Comparison of ENCODE assay signal across 8 mouse cellular contexts in genomic region chr10:80398719-80399190, GRCm38 (mm10). TPM values are rescaled to one million over a fixed set of nuclear protein-coding genes. Genes with fewer than 3 reads are reported as not detected.
A peak's percentile ranks its signal among the peaks of the same experiment; 100 is the strongest.
DNase-seq lines count a peak whose midpoint lies in the region; TF ChIP-seq lines count a peak whose summit lies in the region.

No protein-coding gene starts in this region.

- H3K4me1 ChIP-seq in megakaryocyte, embryonic 14.5 days, result peaks cover 75% of the 10 kb centered on the region

- H3K27me3 ChIP-seq in megakaryocyte, embryonic 14.5 days (replicated peaks), result no peaks in the 10 kb centered on the region

- TF ChIP-seq CTCF in gastrocnemius, adult 2 months (IDR thresholded peaks at IDR 0.05), result peak; percentile 30; the same call in 1 of the 2 replicates

- peak; percentile 98 for DNase-seq in WW6 (ENCODE audit: low read depth, low spot score)
- DNase-seq in cerebellum, postnatal 4 days (ENCODE audit: low spot score in 2 of 2), result peak; percentile 97 to 99
- peak; percentile 99 for DNase-seq in gastrocnemius, adult 2 months
- DNase-seq in hindlimb bud, embryonic 11.5 days (ENCODE audit: extremely low spot score, low read depth, low spot score), result peak; percentile 94
- peak; percentile 94 to 97 for DNase-seq in left cerebral cortex, adult 8-10 months (ENCODE audit: low spot score in 2 of 2)
- DNase-seq in right cerebral cortex, postnatal 10 days (ENCODE audit: low spot score in 2 of 2), result peak; percentile 99
- DNase-seq in urinary bladder, postnatal 25 days (ENCODE audit: low spot score), result peak; percentile 98

- peak overlapping the region; percentile 100 for H3K27ac ChIP-seq in gastrocnemius, adult 2 months

- H3K36me3 ChIP-seq in megakaryocyte, embryonic 14.5 days (replicated peaks; ENCODE audit: low read length), result peaks cover 66% of the 10 kb centered on the region

- 0 out of 2 replicates have a peak, but pooled peaks cover 5% of the 10 kb centered on the region for H3K9me3 ChIP-seq in megakaryocyte, embryonic 14.5 days

- intact Hi-C loops in gastrocnemius, adult 2 months (cut with DNase I), result no loop called here

- peak overlapping the region; percentile 79 for H3K4me3 ChIP-seq in gastrocnemius, adult 2 months
- peak overlapping the region; percentile 91 for H3K4me3 ChIP-seq in megakaryocyte, embryonic 14.5 days (replicated peaks)

RNA-seq across cellular contexts. Expression of gene Mbd3, which starts 0.6 kb away (rescaled TPM):
- 100 to 1,000 TPM; 105 to 116 TPM for total RNA-seq in gastrocnemius, adult 2 months (2021)
- total RNA-seq in left cerebral cortex, adult 8-10 months (2022), result 100 to 1,000 TPM; 146 to 152 (median 149) TPM
- polyA plus RNA-seq in megakaryocyte, embryonic 14.5 days (2012; ENCODE audit: insufficient read depth, low replicate concordance), result 199 and 247 TPM in 2 replicates

RNA-seq across cellular contexts. Expression of gene Uqcr11, which starts 7.9 kb away (rescaled TPM):
- total RNA-seq in gastrocnemius, adult 2 months (2021), result 1,000 to 10,000 TPM in 1 of 2 experiments, 100 to 1,000 TPM in 1; 776 to 1,068 TPM
- 100 to 1,000 TPM; 332 to 408 (median 366) TPM for total RNA-seq in left cerebral cortex, adult 8-10 months (2022)
- 441 and 1,591 TPM in 2 replicates for polyA plus RNA-seq in megakaryocyte, embryonic 14.5 days (2012; ENCODE audit: insufficient read depth, low replicate concordance)

RNA-seq across cellular contexts. Expression of gene Mex3d, which starts 11.3 kb away (rescaled TPM):
- total RNA-seq in gastrocnemius, adult 2 months (2021), result 1 to 10 TPM; 4.7 to 5.1 TPM
- 10 to 100 TPM; 18.9 to 20.3 (median 19.6) TPM for total RNA-seq in left cerebral cortex, adult 8-10 months (2022)
- 17.2 and 29.0 TPM in 2 replicates for polyA plus RNA-seq in megakaryocyte, embryonic 14.5 days (2012; ENCODE audit: insufficient read depth, low replicate concordance)

RNA-seq across cellular contexts. Expression of gene Tcf3, which starts 34.7 kb away (rescaled TPM):
- 10 to 100 TPM; 11.1 to 12.0 TPM for total RNA-seq in gastrocnemius, adult 2 months (2021)
- 10 to 100 TPM; 27.7 to 32.6 (median 31.4) TPM for total RNA-seq in left cerebral cortex, adult 8-10 months (2022)
- polyA plus RNA-seq in megakaryocyte, embryonic 14.5 days (2012; ENCODE audit: insufficient read depth, low replicate concordance), result 168 and 304 TPM in 2 replicates

RNA-seq across cellular contexts. Expression of gene Plk5, which starts 42.5 kb away (rescaled TPM):
- under 1 TPM; 0.10 to 0.45 TPM for total RNA-seq in gastrocnemius, adult 2 months (2021)
- 10 to 100 TPM; 27.8 to 29.4 (median 28.7) TPM for total RNA-seq in left cerebral cortex, adult 8-10 months (2022)
- not detected in 2 replicates for polyA plus RNA-seq in megakaryocyte, embryonic 14.5 days (2012; ENCODE audit: insufficient read depth, low replicate concordance)

Comparison
In these comparisons a context has a peak if more than half of its experiments do, and no peak if none do; other contexts are left out.
1. Peak in every context shown above with its lines: DNase-seq, H3K4me3 ChIP-seq and H3K27ac ChIP-seq.